Mouse (Mus musculus) forebrain, postnatal 0 days (tissue): ENCODE results near the gene Theg. TPM values are rescaled to one million over a fixed set of nuclear protein-coding genes. Genes with fewer than 3 reads are reported as not detected.

ENCODE experiments used
- ATAC-seq: fragments of 200-750 bp; cut with Nextera tagmentation; 2 replicates; pipeline ENCODE4 v1.8.0; 2017; ENCODE audit warnings: mild to moderate bottlenecking, moderate library complexity
- DNase-seq: peaks from one replicate; pipeline ENCODE4 v3.0.0-alpha.2; 2015
- H3K27ac ChIP-seq: fragments of 300-500 bp; sonication (generic); 2 replicates; pipeline ENCODE4 v1.5.1; 2014; ENCODE audit warnings: low read depth, mild to moderate bottlenecking, antibody characterized with exemption, low read length, moderate library complexity, mixed read lengths
- H3K27me3 ChIP-seq: fragments of 300-500 bp; sonication (generic); 2 replicates; pipeline ENCODE4 v1.6.1; 2014; ENCODE audit warnings: mild to moderate bottlenecking, low read length, mixed read lengths; ENCODE audit not compliant: insufficient read depth
- H3K36me3 ChIP-seq: fragments of 300-500 bp; sonication (generic); 2 replicates; pipeline ENCODE4 v1.6.1; 2014; ENCODE audit warnings: mild to moderate bottlenecking, moderate library complexity; ENCODE audit not compliant: insufficient read depth
- H3K4me1 ChIP-seq: fragments of 300-500 bp; sonication (generic); 2 replicates; pipeline ENCODE4 v1.6.1; 2014; ENCODE audit warnings: antibody characterized with exemption; ENCODE audit not compliant: insufficient read depth
- H3K4me2 ChIP-seq: fragments of 300-500 bp; sonication (generic); 2 replicates; pipeline ENCODE4 v1.6.1; 2014; ENCODE audit warnings: low read depth, mild to moderate bottlenecking, moderate library complexity
- H3K4me3 ChIP-seq: fragments of 300-500 bp; sonication (generic); 2 replicates; pipeline ENCODE4 v1.5.1; 2014; ENCODE audit warnings: low read depth, low read length, mixed read lengths
- H3K9ac ChIP-seq: fragments of 300-500 bp; sonication (generic); 2 replicates; pipeline ENCODE4 v1.6.1; 2014; ENCODE audit warnings: mild to moderate bottlenecking
- H3K9me3 ChIP-seq: fragments of 300-500 bp; sonication (generic); 2 replicates; pipeline ENCODE4 v1.6.1; 2016; ENCODE audit warnings: low read length
- CTCF ChIP-seq: sonication (generic); IDR thresholded peaks from 2 replicates; pipeline ENCODE4 v1.5.1; 2016; ENCODE audit warnings: antibody characterized with exemption, control low read depth, low read depth
- WGBS: fragments of 180-500 bp; shearing (Covaris S2); extraction: QIAGEN DNeasy Blood & Tissue Kit; methylation state at CpG from one replicate; pipeline ENCODE4 v1.1.7; 2014; 5-methylcytosine and 5-hydroxymethylcytosine counted together
- polyA plus RNA-seq: library from polyadenylated mRNA; unstranded; fragments of >200 nt; fragmentation: Nextera tagmentation; extraction: Ambion mirVana; gene quantifications from 2 replicates; pipeline ENCODE4 v1.2.1, GENCODE M21; 2015
- total RNA-seq: library from RNA; depleted of rRNA; stranded (reverse); fragments of >200 nt; gene quantifications from 2 replicates; pipeline ENCODE4 v1.2.3, GENCODE M21; 2014

Theg gene
- total and polyA plus RNA-seq, 2 experiments from 2014 or later: not detected

- H3K9ac ChIP-seq: peak overlapping the region; percentile 84
- DNase-seq (no peak), ATAC-seq (no peak)
- H3K27ac ChIP-seq: no peak overlapping the region
- peak overlapping the region; percentile 86 for H3K4me2 ChIP-seq
- peak overlapping the region; percentile 93 for H3K4me3 ChIP-seq
- H3K9me3 ChIP-seq: no peaks in the 10 kb centered on the region
- H3K36me3 ChIP-seq: peaks cover under 1% of the 10 kb centered on the region; the same call in 1 of the 2 replicates
- H3K27me3 ChIP-seq: no peaks in the 10 kb centered on the region
- no peak for TF ChIP-seq CTCF
- peaks cover 9% of the 10 kb centered on the region for H3K4me1 ChIP-seq
- WGBS: 25% methylated on average over 7 of the region's 7 CpGs
These were observed 31.9 kb downstream of the Theg start for GRCm38 (mm10) chr10:79555238-79555724.

GRCm38 (mm10) chr10:79554330-79555237, 32.5 kb downstream of the Theg start, which contains the start of gene Mier2:
Gene Mier2 (minus strand): TSS chr10:79555199.
- H3K9me3 ChIP-seq: no peaks in the 10 kb centered on the region
- TF ChIP-seq CTCF: no peak
- H3K27ac ChIP-seq: 0 out of 2 replicates have a peak within 1 kb of the TSS, but pooled peaks have one; percentile 45
- peak; percentile 94 for ATAC-seq
- WGBS: under 1% methylated on average over 101 of the region's 108 CpGs
- H3K4me3 ChIP-seq: peak within 1 kb of the TSS; percentile 93
- DNase-seq: peak; percentile 87
- H3K27me3 ChIP-seq: no peaks in the 10 kb centered on the region
- H3K4me2 ChIP-seq: peak within 1 kb of the TSS; percentile 86
- peak within 1 kb of the TSS; percentile 84 for H3K9ac ChIP-seq
- H3K36me3 ChIP-seq: peaks cover 8% of the 10 kb centered on the region; the same call in 1 of the 2 replicates
- peaks cover 9% of the 10 kb centered on the region for H3K4me1 ChIP-seq

- no peak for TF ChIP-seq CTCF
- H3K27me3 ChIP-seq: no peaks in the 10 kb centered on the region
- DNase-seq: no peak
- WGBS: 46% methylated on average over 10 of the region's 10 CpGs
- H3K4me3 ChIP-seq: peak overlapping the region; percentile 93
- peak overlapping the region; percentile 86 for H3K4me2 ChIP-seq
- H3K9me3 ChIP-seq: no peaks in the 10 kb centered on the region
- H3K9ac ChIP-seq: peak overlapping the region; percentile 84; the same call in 1 of the 2 replicates
- no peak overlapping the region for H3K27ac ChIP-seq
- peaks cover 9% of the 10 kb centered on the region for H3K4me1 ChIP-seq
- peaks cover 17% of the 10 kb centered on the region for H3K36me3 ChIP-seq
- ATAC-seq: no peak
These were observed 33.4 kb downstream of the Theg start for GRCm38 (mm10) chr10:79553691-79554090.

- no peak for TF ChIP-seq CTCF
- no peak overlapping the region for H3K9ac ChIP-seq
- no peak for DNase-seq
- ATAC-seq: no peak
- peak overlapping the region; percentile 86 for H3K4me2 ChIP-seq
- no peak overlapping the region for H3K27ac ChIP-seq
- H3K9me3 ChIP-seq: no peaks in the 10 kb centered on the region
- H3K36me3 ChIP-seq: peaks cover 22% of the 10 kb centered on the region
- no peak overlapping the region for H3K4me3 ChIP-seq
- peaks cover 9% of the 10 kb centered on the region for H3K4me1 ChIP-seq
- 91% methylated on average over 6 of the region's 6 CpGs for WGBS
- H3K27me3 ChIP-seq: no peaks in the 10 kb centered on the region
These were observed 34.0 kb downstream of the Theg start for GRCm38 (mm10) chr10:79553176-79553575.

GRCm38 (mm10) chr10:79552531-79552930, 34.6 kb downstream of the Theg start:
- Histone ChIP-seq H3K9ac (no peak overlapping the region), H3K4me1 (peaks cover 9% of the 10 kb centered on the region), H3K4me2 (no peak overlapping the region), H3K27me3 (no peaks in the 10 kb centered on the region), H3K27ac (no peak overlapping the region), H3K36me3 (peaks cover 28% of the 10 kb centered on the region), H3K9me3 (no peaks in the 10 kb centered on the region), H3K4me3 (no peak overlapping the region)
- DNase-seq (no peak), ATAC-seq (no peak)
- 93% methylated on average over 8 of the region's 8 CpGs for WGBS
- no peak for TF ChIP-seq CTCF

GRCm38 (mm10) chr10:79550366-79550765, 36.8 kb downstream of the Theg start:
- Histone ChIP-seq H3K4me3 (no peak overlapping the region), H3K27ac (no peak overlapping the region), H3K4me1 (peaks cover 9% of the 10 kb centered on the region), H3K27me3 (no peaks in the 10 kb centered on the region), H3K36me3 (peaks cover 48% of the 10 kb centered on the region), H3K4me2 (no peak overlapping the region), H3K9me3 (no peaks in the 10 kb centered on the region), H3K9ac (no peak overlapping the region)
- DNase-seq: no peak
- TF ChIP-seq CTCF: no peak
- 93% methylated on average over 9 of the region's 9 CpGs for WGBS
- ATAC-seq: no peak

GRCm38 (mm10) chr10:79548971-79549723, 38.0 kb downstream of the Theg start:
- Histone ChIP-seq H3K27ac (no peak overlapping the region), H3K4me2 (no peak overlapping the region), H3K9ac (no peak overlapping the region), H3K9me3 (no peaks in the 10 kb centered on the region), H3K36me3 (peaks cover 60% of the 10 kb centered on the region), H3K4me1 (peaks cover 9% of the 10 kb centered on the region), H3K4me3 (no peak overlapping the region), H3K27me3 (no peaks in the 10 kb centered on the region)
- no peak for TF ChIP-seq CTCF
- WGBS: 94% methylated on average over 18 of the region's 18 CpGs
- ATAC-seq (no peak), DNase-seq (no peak)
